Mouse (Mus musculus) right cerebral cortex, postnatal 14 days (tissue): Measurements from ENCODE around the gene Unc13d.

ENCODE experiments used
- DNase-seq: peaks from one replicate; pipeline ENCODE4 v3.0.0; 2022

Gene Unc13d

GRCm38 (mm10) chr11:116075539-116076265 lies 2.1 kb downstream of the Unc13d start:
- DNase-seq = no peak

GRCm38 (mm10) chr11:116074436-116074991 lies 3.2 kb downstream of the Unc13d start:
- DNase-seq = no peak

GRCm38 (mm10) chr11:116072608-116073007 lies 5.2 kb downstream of the Unc13d start:
- DNase-seq = no peak

- DNase-seq = no peak
Observed at GRCm38 (mm10) chr11:116071510-116071909, 6.3 kb downstream of the Unc13d start.

- no peak for DNase-seq
Observed at GRCm38 (mm10) chr11:116065345-116065744, 12.4 kb downstream of the Unc13d start.

- no peak for DNase-seq
Observed at GRCm38 (mm10) chr11:116064187-116064867, 13.4 kb downstream of the Unc13d start.

GRCm38 (mm10) chr11:116063562-116063961 lies 14.2 kb downstream of the Unc13d start:
- no peak for DNase-seq

GRCm38 (mm10) chr11:116062521-116062920 lies 15.2 kb downstream of the Unc13d start:
- DNase-seq = no peak

GRCm38 (mm10) chr11:116061641-116062415 lies 15.9 kb downstream of the Unc13d start:
- no peak for DNase-seq

- DNase-seq = no peak
Observed at GRCm38 (mm10) chr11:116060596-116060995, 17.2 kb downstream of the Unc13d start.

- no peak for DNase-seq
Observed at GRCm38 (mm10) chr11:116059691-116060025, 18.1 kb downstream of the Unc13d start.

- no peak for DNase-seq
Observed at GRCm38 (mm10) chr11:116058868-116059690, 18.7 kb downstream of the Unc13d start.

- no peak for DNase-seq
Observed at GRCm38 (mm10) chr11:116058022-116058614, 19.6 kb downstream of the Unc13d start.

GRCm38 (mm10) chr11:116057237-116057881 lies 20.4 kb downstream of the Unc13d start:
- DNase-seq = no peak

- no peak for DNase-seq
Observed at GRCm38 (mm10) chr11:116055873-116056272, 21.9 kb downstream of the Unc13d start.

- DNase-seq = no peak
Observed at GRCm38 (mm10) chr11:116053510-116054229, 24.1 kb downstream of the Unc13d start.

GRCm38 (mm10) chr11:116050196-116050595 lies 27.6 kb downstream of the Unc13d start:
- no peak for DNase-seq

- DNase-seq = no peak
Observed at GRCm38 (mm10) chr11:116049610-116050009, 28.2 kb downstream of the Unc13d start.

GRCm38 (mm10) chr11:116045173-116045572 lies 32.6 kb downstream of the Unc13d start:
- DNase-seq = no peak

GRCm38 (mm10) chr11:116043286-116043685 lies 34.5 kb downstream of the Unc13d start:
- no peak for DNase-seq
